Mouse (Mus musculus) regulatory T cell (primary cell): ENCODE measurements around the gene Olfr342.

Source experiments
- in situ Hi-C: fragments of 300-600 bp; cut with MboI, MseI; formaldehyde crosslinking; loops from one replicate; pipeline ENCODE4 v1.15.1; 2025; ENCODE audit warnings: high pct_unique_total_duplicates

Gene Olfr342

DNA sequence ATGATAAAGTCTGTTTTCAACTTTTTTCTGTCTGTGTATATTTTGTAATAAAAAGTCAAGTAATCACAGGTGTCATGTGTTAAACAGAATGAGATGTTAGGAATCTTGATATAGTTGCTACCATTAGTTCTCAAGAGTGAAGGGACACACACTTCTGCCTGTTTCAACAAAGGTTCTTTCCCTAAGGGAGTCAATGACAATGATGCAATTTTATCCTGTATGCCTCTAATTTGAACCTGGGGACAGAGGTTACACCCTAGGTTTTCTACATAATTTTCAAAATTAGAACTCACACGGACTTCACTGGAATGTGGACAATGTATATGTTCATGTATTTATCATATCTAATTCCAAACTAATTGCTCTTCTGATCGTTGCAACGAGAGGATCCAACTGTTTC lies at the start of gene Olfr342:
Gene Olfr342, plus strand, starts transcription at position 301 of the 400 bp plus-strand sequence.
- in situ Hi-C loops = no loop called here

DNA sequence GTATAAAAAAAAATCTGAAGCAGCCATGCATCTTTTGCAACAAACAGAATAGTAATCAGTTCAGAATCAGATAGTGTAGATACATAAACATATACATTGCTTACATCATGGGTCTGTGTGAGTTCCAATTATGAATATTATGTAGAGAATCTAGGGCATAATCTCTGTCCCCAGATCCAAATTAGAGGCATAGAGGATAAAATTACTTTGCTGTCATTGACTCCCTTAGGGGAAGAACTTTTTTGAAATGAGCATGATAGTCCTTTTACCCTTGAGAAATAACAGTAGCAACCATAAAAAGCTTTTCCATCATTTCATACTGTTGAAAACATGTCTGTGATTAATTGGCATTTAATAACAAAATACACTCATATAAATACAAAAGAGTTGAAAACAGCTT lies 42.4 kb upstream of the Olfr342 start, which contains the start of gene Olfr341:
Gene Olfr341, minus strand, starts transcription at position 101 of the 400 bp plus-strand sequence.
- in situ Hi-C loops = no loop called here

DNA sequence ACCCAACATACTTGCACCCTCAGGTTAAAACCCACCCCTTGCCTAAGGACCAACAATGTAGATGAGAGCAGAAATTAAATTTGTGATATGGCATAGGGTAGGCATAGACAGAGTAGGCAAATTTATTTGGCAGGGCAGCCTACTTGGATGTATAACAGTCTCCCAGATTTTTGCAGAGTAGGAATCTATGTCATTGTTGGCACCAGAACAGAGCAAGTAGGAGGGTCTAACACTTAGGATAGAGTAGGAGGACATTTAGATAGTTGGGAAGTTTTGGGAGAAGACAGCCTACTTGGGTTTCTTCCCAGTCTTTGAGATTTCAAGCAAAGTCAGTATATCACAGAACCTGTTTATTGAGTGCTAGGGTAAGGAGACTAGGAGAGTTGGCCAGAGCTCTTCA lies 40.4 kb downstream of the Olfr342 start:
- in situ Hi-C loops = no loop called here

DNA sequence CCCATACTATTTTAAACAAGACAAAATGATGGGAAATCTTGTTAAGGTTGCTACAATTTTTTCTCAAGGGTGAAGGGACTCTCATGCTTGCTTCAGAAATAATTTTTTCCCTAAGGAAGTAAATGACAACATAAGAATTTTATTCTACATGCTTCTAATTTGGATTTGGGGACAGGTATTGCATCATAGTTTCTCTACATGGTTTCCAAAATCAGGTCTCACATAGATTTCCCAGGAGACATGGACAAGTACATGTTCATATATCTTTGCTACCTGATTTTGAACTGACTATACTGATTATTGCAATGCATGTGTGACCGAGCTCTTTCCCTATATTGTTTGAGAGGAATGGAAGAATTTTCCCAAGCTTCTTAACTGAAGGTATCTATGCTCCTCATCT lies 41.6 kb downstream of the Olfr342 start, which contains the start of gene Olfr344:
Gene Olfr344, plus strand, starts transcription at position 301 of the 400 bp plus-strand sequence.
- in situ Hi-C loops = no loop called here

DNA sequence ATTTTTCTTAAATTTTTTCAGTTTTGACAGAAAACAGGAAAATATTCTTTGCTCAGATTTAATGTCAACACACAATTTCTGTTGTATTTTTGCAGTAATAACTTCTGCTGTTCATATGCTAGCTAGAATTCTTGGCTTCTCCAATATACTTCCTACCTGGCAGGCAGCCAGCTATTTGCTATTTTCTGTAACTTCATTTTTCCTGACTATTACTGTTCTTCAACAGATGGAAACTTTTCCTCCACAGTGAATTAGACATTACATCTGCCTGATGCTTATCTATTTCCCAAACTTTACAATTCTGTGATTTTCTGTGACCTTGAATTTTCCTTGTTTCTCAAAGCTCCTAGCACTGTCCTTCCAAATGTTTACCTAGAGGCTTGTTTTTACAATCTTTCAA lies 42.2 kb downstream of the Olfr342 start:
- in situ Hi-C loops = no loop called here

DNA sequence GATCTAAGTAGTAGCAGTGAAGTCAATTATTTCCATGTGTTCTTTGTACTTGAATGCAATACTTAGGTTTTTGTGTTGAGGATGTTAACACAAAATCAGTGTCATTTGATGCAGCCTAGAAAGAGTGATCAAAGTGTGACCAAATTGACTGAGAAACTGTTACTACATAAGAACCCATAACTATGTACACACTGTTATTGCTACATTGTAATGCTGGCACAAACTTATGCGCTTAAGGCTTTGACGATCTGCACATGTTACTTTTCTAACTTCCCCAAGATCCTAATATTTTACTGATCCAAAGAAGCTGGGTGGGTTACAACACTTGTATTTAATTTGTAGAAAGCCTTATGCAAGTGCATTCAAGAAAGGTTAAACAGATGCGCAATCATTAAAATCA lies 43.0 kb downstream of the Olfr342 start:
- in situ Hi-C loops = no loop called here
